Mouse (Mus musculus): Measurements from ENCODE around the gene 1700092M07Rik. TPM values are rescaled to one million over a fixed set of nuclear protein-coding genes. Genes with fewer than 3 reads are reported as not detected.
"Not testable (repeated sequence)": the region's sequence is repeated elsewhere in the genome, so short reads cannot be mapped to it uniquely, and the experiment has no call there.

1700092M07Rik gene
- total RNA-seq, 4 experiments from 2014 or later: not detected

DNA sequence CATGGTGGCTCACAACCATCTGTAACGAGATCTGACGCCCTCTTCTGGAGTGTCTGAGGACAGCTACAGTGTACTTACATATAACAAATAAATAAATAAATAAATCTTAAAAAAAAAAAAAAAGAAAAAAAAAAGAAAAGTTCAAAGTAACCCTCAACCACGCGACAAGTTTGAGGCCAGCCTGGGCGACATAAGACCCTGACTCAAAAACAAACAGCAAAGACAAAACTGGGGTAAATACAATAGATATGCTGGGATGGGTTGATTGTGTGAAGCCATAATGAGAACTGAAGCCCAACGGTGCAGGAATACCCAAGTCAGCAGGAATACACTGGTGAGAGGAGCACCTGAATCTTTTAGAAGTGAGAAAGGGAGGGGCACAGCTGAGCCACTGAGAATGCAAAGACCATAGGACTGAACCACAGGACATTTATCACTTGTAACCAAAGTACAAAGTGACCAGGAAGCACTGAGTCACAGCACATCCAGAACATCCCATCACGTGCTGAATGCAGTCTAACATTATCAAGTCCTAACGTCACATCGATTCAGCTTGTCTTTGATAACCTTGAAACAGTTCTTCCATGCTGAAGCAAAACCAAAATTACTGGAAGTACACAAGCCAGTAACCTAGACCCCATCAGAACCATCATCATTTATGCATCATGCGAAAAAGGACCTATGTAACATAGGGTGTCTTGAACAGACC, 23.6 kb upstream of the 1700092M07Rik start:
- DNase-seq (ENCODE audit: low spot score in 2 of 2): no peak

DNA sequence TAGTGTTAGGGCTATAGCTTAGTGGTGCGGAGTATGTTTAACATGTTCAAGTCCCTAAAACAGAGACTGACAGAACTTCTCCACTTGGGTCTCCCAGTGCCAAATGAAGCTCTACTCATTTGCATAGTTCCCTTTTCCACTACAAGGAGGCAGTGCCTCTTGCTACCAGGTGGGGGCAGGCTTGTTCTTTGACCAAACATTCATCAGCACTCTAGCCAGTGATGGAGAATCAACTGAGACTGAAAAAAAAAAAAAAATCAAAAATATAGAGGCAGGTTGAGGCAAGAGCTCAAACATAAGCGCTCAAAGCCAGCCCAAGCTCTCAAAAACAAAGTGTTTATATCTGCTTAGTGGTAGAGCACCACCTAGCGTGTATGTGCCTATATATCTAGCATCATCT, 22.2 kb upstream of the 1700092M07Rik start:
- DNase-seq (ENCODE audit: low spot score in 2 of 2): no peak

DNA sequence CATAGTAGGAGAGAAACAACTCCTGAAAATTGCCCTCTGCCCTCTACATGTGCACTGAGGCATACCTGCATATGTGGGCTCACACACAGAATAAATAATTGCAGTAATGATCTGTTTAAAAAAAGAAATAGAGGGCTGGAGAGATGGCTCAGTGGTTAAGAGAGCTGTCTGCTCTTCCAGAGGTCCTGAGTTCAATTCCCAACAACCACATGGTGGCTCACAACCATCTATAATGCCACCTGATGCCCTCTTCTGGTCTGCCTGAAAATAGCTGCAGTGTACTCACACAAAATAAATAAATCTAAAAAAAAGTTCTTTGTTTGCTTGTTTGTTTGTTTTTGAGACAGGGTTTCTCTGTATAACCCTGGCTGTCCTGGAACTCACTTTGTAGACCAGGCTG, 21.5 kb upstream of the 1700092M07Rik start:
- not testable (repeated sequence) for DNase-seq (ENCODE audit: low spot score in 2 of 2)

DNA sequence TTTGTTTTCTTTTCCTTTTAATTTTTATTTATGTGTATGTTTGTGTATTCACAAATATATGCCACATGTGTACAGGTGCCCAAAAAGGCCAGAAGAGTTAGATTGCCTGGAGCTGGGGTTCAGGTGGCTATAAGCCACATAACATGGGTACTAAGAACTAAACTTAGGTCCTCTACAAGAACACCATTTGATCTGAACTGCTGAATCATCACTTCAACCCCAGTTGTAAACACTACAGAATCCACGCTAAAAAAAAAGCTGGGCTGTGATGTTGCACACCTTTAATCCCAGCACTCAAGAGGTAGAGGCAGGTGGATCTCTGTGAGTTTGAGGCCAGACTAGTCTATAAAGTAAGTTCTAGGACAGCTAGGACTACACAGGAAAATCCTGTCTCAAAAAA, 19.1 kb upstream of the 1700092M07Rik start:
- no peak for DNase-seq (ENCODE audit: low spot score in 2 of 2)

DNA sequence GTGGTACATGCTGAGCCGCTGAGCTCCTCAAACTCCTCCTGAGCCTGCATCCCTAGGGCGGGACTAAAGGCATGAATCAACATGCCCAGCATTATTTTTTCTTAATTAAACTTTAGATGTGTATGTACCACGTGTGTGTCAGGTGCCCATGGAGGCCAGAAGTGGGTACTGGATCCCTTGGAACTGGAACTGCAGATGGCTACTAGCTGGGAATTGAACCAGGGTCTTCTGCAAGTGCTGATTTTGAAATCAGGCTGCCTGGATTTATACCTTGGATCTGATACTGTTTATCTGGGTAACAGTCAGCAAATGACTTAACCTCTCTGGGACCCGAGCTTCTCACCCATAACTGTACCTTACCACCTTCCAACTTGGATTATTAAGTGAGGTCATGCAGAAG, 18.5 kb upstream of the 1700092M07Rik start:
- no peak for DNase-seq (ENCODE audit: low spot score in 2 of 2)

DNA sequence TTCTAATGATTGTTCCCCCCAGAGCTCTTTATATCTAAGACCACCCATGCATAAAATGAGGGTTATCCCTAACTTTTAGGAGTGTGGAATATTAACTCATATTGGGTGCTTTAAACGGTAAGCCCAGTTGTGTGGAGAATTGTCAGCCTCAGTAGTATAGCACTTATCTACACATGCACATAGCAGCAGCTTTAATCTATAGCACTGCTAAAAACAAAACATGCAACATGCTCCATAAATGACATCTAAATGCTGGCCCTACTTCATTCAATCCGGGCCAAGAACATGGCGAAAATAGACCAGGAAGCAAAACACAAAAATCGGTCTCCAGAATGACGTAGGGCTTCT, 18.0 kb upstream of the 1700092M07Rik start:
- DNase-seq (ENCODE audit: low spot score in 2 of 2): no peak

DNA sequence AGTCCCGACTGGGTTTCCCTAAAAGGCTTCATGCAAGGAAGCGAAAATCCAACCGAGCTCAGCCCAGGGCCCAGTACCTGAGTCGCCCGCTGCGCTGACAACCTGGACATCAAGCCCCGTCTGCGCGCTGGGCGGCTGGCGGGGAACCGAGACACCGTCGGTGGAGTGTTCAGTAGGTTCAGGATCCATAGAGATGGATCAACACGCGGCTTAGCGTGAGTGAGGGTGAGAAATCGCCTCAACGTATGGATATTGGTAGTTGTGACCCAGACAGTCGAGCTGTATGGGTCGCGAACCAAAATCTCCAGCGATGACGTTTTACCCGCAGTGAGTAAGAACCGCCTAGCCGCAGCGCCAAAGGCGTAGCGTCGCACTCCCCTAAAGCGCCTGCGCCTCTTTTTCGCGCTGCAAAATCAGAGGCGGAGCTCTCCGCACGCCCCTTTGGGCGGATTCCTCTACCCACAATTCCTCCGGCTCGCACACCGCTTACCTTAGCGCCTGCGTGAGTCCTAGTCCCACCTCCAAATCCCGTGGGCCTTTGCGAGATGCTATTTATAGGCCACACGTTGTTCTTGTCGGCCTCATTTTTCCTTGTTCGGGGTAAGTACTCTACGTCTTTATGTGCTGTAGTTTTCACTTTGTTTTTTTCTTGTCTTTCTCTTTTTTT, 17.5 kb upstream of the 1700092M07Rik start, which contains the start of gene Slc3a2:
Gene Slc3a2, minus strand, starts transcription at position 463 of the 667 bp plus-strand sequence.
- DNase-seq (ENCODE audit: low spot score in 2 of 2): peak; percentile 92 to 95

DNA sequence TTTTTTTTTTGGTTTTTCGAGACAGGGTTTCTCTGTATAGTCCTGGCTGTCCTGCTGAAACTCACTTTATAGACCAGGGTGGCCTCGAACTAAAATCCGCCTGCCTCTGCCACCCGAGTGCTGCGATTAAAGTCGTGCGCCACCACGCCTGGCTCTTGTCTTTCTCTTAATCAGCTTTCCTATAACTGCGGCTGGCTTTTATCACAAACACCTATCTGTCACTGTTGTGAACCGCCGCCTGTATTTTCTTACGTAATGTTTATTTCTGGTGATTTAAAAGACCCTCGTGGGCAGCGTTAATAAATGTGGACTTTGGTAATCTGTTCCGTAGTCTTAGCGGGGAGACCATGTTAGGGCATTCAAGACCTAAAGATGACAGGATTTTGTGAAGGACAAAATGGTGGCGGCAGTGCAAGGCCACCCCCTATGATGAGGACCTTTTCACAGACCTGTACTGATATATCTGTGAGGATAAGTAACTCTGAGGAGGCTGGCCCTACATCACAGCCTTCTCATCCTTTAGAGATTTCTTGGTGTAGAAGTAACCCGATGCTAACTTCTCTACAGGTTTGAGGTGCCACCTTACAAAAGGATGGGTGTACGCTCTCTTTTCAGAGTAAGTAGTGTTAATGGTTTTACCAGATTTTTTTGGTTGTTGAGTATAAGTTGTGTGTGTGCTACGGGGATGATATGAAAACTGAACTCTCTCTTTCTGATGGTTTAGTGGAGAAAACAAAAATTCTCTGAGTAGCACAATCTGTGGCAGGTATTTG, 16.8 kb upstream of the 1700092M07Rik start:
- DNase-seq (ENCODE audit: low spot score in 2 of 2): no peak

DNA sequence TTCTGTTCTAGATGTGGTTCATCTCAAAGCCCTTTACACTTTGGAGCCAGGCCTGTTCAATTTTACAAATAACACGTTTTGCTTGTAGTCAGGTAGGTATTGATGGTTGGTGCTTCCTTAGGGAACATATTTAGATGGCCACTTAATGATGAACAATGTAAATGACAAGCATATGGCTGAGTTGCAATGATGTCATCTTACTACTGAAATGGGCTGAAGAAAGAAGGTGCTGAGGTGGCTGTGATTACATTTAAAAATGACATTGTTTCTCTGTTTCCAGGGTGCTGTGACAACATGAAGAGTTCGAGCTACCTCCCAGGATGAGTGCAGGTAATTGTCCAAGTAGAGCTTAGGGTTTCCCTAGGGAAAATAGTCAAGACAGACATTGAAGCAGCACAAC, 16.1 kb upstream of the 1700092M07Rik start:
- no peak for DNase-seq (ENCODE audit: low spot score in 2 of 2)

DNA sequence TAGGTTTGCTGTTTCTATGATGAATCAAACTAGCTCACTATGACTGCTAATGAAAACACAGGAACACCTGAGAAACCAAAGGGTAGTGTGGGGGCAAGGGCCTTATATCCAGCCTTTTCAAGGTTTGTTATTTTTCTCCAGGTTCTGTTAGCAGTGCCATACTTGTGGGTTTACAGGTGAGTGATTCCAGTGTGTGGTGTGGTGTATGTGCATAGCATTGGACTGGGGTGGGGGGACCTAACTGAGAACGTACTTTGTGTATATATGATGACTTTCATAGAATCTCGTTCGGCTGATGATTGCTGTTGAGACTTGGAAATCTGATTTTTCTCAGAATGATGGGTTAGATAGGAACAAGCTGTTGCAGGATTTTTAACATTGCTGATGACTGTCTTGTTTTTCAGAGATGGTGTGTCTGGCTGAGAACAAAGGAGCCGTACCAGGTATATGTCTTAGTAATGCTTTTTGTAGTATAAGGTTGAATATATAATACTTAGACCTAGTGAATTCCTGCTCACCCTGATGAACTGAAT, 15.4 kb upstream of the 1700092M07Rik start:
- no peak for DNase-seq (ENCODE audit: low spot score in 2 of 2)

DNA sequence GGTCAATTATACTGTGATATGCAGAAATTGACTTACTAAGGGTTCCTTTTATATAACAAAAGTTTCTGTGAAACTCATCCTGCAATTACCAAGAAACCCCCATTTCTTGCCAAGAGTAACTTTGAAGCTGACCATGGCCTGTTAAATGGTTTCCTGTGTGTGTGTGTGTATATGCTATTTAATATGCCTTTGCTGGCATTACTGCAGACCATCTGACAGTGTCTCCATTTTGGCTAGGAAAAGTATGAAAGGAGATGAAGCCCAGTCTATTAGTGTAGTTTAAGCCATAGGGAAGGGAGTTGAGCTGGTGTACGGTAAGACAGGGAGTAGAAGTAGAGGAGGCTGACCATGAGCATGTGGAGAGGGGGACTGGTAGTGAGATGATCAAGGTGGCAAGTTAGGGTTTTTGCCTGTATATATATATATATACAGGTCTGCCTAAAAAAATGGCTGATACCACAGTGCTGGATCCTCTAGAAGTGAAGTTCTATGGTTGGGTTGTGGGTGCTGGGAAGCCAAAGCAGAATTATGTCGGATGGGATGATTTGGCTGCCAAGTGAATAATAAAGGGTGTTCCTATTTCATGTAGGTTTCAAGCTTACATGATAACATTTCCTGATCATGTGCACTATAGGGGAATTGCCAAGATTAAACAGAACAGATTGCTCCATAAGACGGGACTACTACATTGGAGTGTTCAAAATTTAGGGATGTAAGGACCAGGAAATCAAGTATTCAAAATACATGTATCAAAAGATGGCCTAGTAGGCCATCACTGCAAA, 13.7 kb upstream of the 1700092M07Rik start:
- DNase-seq (ENCODE audit: low spot score in 2 of 2): no peak

DNA sequence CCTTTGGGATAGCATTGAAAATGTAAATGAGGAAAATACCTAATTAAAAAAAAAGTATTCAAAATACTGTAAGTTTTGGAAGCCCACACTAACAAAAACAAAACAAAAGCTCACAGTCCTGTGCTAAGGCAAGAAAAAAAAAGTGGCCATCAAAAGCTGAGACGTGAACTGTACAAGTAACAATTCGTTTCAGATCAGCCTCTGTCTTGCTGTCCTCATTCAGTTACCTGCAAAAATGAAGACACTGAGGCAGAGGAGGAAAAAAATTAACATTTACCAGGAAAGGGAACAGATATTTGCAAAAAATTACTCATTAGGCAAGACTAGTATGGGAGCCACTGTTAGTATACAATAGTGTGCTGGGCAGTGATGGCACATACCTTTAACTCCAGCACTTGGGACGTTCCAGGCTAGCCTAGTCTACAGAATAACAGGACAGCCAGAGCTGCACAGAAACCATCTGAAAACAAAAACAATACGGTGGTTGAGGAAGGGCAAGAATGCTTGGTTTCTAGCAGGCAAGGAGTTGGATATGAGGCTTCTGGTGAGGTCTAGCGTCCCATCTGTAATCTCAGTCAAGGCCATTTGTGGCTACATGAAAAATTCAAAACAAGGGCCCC, 12.9 kb upstream of the 1700092M07Rik start:
- DNase-seq (ENCODE audit: low spot score in 2 of 2): no peak

DNA sequence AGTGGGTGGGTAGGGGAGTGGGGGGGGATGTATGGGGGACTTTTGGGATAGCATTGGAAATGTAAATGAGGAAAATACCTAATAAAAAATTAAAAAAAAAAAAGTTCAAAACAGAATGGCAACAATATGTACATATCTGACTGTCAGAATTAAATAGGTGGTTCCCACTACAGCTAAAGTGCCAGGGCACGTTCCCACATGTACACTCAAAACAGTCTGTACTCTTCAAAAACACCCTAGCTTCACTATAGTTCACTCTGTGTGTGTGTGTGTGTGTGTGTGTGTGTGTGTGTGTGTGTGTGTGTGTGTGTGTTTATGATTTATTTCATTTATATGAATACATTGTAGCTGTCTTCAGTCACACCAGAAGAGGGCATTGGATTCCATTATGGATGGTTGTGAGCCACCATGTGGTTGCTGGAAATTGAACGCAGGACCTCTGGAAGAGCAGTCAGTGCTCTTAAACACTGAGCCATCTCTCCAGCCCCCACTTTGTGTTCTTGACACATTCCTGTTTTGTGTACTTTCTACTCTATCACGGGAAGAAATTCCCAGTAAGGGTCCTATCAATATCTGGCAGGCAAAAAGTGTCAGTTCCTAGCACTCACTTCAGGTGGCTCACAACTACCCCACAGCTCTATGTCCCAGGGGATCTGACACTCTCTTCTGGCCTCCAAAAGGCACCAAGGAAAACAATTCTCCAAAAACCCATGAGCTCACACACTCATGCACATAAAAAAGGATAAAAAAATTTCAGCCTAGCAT, 12.0 kb upstream of the 1700092M07Rik start:
- not testable (repeated sequence) for DNase-seq (ENCODE audit: low spot score in 2 of 2)

DNA sequence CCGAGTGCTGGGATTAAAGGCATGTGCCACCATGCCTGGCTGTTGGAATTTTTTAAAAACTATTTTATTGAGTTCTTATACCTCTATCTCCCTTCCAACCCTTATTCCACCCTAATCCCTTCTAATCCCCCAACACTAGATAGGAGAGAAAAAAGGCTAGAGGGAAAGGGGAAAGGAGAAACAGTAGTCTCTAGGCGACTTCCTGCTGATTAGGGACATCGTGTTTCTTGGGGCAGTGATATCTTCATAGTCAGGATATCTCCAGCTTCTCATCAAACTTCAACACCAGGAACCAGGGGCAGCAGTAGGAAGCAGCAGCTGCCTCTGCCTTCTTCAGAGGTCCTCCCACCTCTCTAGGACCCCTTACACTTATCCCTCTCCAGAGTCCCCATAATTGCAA, 6.2 kb upstream of the 1700092M07Rik start:
- no peak for DNase-seq (ENCODE audit: low spot score in 2 of 2)

DNA sequence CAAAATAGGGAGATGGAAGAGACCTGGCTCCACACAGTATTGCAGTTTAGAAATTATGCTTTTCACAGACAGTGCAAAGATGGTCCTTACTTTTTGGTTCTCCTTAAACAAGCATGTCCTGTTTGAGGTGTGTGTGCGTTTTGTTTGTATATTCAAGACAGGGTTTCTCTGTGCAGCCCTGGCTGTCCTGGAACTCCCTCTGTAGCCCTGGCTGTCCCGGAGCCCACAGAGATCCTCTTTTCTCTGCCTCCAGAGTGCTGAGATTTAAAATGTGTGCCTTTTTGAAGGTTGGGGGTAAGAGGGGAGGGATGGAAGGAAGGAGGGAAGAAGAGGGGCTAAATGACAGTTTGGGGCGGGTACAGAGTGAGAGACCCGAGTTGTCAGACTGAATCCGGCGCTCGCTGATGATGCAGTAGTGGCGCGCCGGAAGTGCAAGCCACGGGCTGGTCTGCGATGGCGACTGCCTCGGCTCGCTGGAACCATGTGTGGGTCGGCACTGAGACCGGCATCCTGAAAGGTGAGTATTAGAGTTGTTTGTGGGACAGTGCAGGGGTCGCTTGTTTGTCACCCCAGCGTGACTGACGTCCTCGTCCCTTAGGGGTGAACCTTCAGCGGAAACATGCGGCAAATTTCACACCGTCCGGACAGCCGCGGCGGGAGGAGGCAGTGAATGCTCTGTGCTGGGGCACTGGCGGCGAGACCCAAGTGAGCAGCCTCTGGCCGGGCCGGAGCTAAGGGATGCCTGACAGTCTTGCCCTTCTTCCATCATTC, 4.9 kb upstream of the 1700092M07Rik start, which contains the start of gene Wdr74:
Gene Wdr74, plus strand, starts transcription at position 439 of the 771 bp plus-strand sequence.
- DNase-seq (ENCODE audit: low spot score in 2 of 2): peak; percentile 76 to 79

DNA sequence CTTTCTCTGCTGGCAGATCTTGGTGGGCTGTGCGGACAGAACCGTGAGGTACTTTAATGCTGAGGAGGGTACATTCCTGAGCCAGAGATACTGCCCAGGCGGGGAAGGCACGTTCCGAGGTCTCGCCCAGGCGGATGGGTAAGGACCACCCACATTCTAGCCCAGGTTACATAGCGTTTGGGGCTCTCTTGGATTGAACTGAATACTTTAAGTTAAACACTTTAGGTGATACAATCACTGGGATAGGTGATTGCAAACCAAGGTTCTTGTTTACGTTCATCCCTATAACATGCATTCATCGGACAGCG, 4.4 kb upstream of the 1700092M07Rik start:
- no peak for DNase-seq (ENCODE audit: low spot score in 2 of 2)

DNA sequence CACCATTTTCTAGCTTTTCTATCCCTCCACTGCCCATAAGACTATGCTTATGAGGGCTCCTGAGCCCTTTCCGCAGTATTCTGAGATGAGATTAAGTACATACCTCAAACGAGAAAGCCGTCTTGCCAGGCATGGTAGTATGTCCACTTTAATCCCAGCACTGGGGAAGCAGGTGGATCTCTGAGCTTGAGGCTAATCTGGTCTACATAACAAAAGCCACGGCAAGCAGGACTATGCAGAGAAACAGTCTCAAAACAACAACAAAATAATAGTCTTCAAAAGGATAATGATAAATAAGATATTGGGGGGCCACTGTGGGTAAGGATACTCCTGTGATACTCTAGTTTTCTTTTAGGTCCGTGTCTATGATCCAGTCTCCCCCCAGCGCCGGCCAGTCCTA, 1.6 kb upstream of the 1700092M07Rik start:
- no peak for DNase-seq (ENCODE audit: low spot score in 2 of 2)

DNA sequence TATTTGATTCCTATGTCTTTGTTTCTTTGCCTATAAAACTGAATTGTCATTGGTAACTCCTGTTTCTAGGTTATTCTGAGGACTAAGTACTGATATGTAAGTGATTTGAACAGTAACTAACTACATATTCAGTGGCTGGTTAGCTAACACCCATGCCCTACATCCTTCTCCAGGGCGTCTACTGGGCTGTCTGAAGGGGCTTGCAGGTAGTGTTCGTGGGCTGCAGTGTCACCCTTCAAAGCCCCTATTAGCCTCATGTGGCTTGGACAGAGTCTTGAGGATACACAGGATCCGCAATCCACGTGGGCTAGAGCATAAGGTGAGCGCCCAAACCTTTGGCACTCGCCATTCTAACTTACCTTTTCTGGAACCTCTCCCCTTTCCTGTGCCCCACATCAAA, 872 bp upstream of the 1700092M07Rik start:
- DNase-seq (ENCODE audit: low spot score in 2 of 2): no peak

DNA sequence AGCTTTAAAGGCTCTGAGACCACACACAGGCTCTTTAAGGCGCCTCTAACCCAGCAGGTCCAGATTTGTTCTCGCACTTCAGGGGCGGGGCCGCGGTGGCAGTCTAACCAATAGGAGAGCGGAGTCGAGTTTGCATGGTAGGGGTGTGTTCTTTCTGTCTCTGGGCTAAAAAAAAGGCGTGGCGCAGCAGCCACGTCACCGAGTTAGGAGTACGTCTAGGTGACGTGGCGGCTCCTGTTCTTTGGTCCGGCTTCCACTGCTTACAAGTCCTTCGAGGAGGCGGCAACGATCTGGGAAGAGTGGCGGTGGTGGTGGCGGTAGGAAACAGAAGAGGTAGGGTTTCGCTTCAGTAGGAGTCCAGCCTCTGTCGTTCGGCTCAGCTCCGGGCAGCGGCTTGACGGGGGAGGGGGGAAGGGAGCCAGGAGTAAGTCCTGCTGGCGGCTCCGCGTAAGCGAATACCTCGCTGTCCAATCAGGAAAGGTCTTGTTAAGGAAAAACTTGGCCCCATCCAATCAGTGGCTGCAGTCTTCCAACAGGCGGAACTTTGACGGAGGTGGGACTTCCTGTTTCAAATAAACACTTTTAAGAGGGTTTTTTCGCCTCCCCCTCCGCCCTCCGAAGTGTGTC, 838 bp downstream of the 1700092M07Rik start, which contains the start of gene Stx5a:
Gene Stx5a, plus strand, starts transcription at position 171 of the 627 bp plus-strand sequence.
- peak; percentile 92 to 95 for DNase-seq (ENCODE audit: low spot score in 2 of 2)

Measured in gastrocnemius, adult 8-10 months (tissue).